Mouse (Mus musculus): Measurements from ENCODE around the gene Hoxb9. TPM values are rescaled to one million over a fixed set of nuclear protein-coding genes. Genes with fewer than 3 reads are reported as not detected.

Hoxb9 gene
- polyA plus RNA-seq, 1 experiment from 2014 or later = 21.5 TPM

DNA sequence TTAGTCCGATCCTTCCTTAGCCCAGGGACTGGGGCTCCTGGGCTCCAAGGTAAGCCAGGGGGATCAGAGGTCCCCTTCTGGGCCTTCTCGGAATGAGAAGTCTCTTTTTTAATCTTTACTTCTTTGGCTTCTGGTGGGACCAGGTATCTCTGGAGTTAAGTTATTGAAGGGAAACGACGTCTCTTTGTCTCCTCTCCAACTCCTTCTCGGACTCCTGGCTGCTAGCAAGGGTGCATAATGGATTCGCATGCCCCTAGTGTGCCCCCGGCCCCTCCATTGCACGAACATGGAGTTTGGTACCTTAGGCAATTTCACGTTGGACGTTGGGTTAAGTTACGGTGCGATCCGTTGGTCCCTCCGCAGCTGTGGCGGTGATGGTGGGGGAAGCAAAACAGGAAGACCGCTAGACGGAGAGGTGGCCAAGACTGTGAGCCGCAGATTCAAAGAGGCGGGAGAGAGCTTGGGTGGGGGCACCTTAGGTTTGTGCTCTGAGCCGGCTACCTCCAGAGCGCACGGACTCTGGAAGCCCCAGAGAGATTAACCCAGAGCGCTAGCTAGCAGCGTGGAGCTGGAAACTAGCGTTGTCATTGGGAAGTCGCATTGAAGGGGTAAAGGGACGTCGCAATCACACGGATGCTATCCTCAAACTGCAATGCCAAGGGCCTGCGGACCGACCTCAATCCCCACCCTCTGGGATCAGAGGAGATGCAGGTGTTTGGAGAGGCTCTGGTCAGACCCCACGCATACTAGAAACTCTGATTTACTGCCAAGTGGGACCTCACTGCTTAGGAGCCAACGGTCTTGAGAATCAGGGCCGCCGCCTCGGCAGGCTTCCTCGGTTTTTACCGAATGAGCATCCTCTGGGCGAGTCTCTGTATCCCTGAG, 15.9 kb upstream of the Hoxb9 start:
- Histone ChIP-seq H3K9me3 (ENCODE audit: low read length) (no peaks in the 10 kb centered on the region), H3K9ac (replicated peaks; ENCODE audit: low read length) (peak overlapping the region; percentile 97), H3K27ac (ENCODE audit: low read length) (peak overlapping the region; percentile 94), H3K4me1 (ENCODE audit: insufficient read depth, low read length) (peaks cover 72% of the 10 kb centered on the region), H3K4me2 (replicated peaks; ENCODE audit: low read depth, low read length) (peak overlapping the region; percentile 66), H3K4me3 (ENCODE audit: low read length) (peak overlapping the region; percentile 81), H3K36me3 (ENCODE audit: insufficient read depth, low read length) (no peaks in the 10 kb centered on the region), H3K27me3 (ENCODE audit: insufficient read depth, low read length) (no peaks in the 10 kb centered on the region)
- WGBS = 9% methylated on average over 39 of the region's 39 CpGs
- no peak for ATAC-seq (ENCODE audit: low FRiP score, low TSS enrichment)

GRCm38 (mm10) chr11:96255996-96256445, 15.2 kb upstream of the Hoxb9 start:
- WGBS = 18% methylated on average over 14 of the region's 14 CpGs
- H3K4me2 ChIP-seq (replicated peaks; ENCODE audit: low read depth, low read length) = peak overlapping the region; percentile 66
- H3K36me3 ChIP-seq (ENCODE audit: insufficient read depth, low read length) = no peaks in the 10 kb centered on the region
- H3K9me3 ChIP-seq (ENCODE audit: low read length) = no peaks in the 10 kb centered on the region
- H3K4me3 ChIP-seq (ENCODE audit: low read length) = peak overlapping the region; percentile 81
- ATAC-seq (ENCODE audit: low FRiP score, low TSS enrichment) = no peak
- peaks cover 73% of the 10 kb centered on the region for H3K4me1 ChIP-seq (ENCODE audit: insufficient read depth, low read length)
- no peaks in the 10 kb centered on the region for H3K27me3 ChIP-seq (ENCODE audit: insufficient read depth, low read length)
- peak overlapping the region; percentile 94 for H3K27ac ChIP-seq (ENCODE audit: low read length)
- H3K9ac ChIP-seq (replicated peaks; ENCODE audit: low read length) = peak overlapping the region; percentile 97

- Histone ChIP-seq H3K4me2 (replicated peaks; ENCODE audit: low read depth, low read length) (peak overlapping the region; percentile 66), H3K9me3 (ENCODE audit: low read length) (no peaks in the 10 kb centered on the region), H3K27ac (ENCODE audit: low read length) (peak overlapping the region; percentile 67)
Observed at GRCm38 (mm10) chr11:96257141-96257540, 14.1 kb upstream of the Hoxb9 start.

DNA sequence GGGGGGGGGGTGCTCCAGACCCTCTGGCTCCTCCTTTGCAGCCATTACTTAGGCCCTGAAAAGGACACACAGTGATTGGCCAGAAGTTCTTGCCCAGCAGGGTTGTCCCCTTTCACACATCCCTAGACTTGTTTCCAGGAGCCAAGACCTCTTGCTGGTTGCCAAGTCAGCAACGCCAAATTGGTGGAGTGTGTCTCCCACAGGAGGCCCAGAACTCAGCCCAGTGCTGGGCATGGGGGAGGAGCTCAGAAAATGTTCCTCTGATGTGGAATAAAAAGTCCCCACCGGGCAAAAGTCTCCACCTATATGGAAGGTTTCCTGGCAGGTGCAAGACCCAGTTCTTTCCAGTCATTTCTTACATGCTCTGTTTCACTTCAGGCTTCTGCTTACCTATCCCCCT, 12.2 kb upstream of the Hoxb9 start:
- Histone ChIP-seq H3K4me1 (ENCODE audit: insufficient read depth, low read length) (peaks cover 96% of the 10 kb centered on the region), H3K36me3 (ENCODE audit: insufficient read depth, low read length) (0 out of 2 replicates have a peak, but pooled peaks cover 5% of the 10 kb centered on the region), H3K9ac (replicated peaks; ENCODE audit: low read length) (0 out of 2 replicates have a peak overlapping the region, but pooled peaks have one; percentile 10), H3K27ac (ENCODE audit: low read length) (peak overlapping the region; percentile 67), H3K27me3 (ENCODE audit: insufficient read depth, low read length) (no peaks in the 10 kb centered on the region), H3K4me3 (ENCODE audit: low read length) (no peak overlapping the region), H3K9me3 (ENCODE audit: low read length) (no peaks in the 10 kb centered on the region), H3K4me2 (replicated peaks; ENCODE audit: low read depth, low read length) (peak overlapping the region; percentile 6; the same call in 1 of the 2 replicates)
- ATAC-seq (ENCODE audit: low FRiP score, low TSS enrichment) = peak; percentile 16; the same call in 1 of the 2 replicates
- 8% methylated on average over 2 of the region's 2 CpGs for WGBS

More at GRCm38 (mm10) chr11:96257141-96257540, 14.1 kb upstream of the Hoxb9 start:
- H3K4me1 ChIP-seq (ENCODE audit: insufficient read depth, low read length) = peaks cover 82% of the 10 kb centered on the region
- H3K27me3 ChIP-seq (ENCODE audit: insufficient read depth, low read length) = no peaks in the 10 kb centered on the region
- 24% methylated on average over 2 of the region's 2 CpGs for WGBS
- H3K4me3 ChIP-seq (ENCODE audit: low read length) = no peak overlapping the region
- ATAC-seq (ENCODE audit: low FRiP score, low TSS enrichment) = no peak
- H3K36me3 ChIP-seq (ENCODE audit: insufficient read depth, low read length) = no peaks in the 10 kb centered on the region
- H3K9ac ChIP-seq (replicated peaks; ENCODE audit: low read length) = peak overlapping the region; percentile 51; the same call in 1 of the 2 replicates

DNA sequence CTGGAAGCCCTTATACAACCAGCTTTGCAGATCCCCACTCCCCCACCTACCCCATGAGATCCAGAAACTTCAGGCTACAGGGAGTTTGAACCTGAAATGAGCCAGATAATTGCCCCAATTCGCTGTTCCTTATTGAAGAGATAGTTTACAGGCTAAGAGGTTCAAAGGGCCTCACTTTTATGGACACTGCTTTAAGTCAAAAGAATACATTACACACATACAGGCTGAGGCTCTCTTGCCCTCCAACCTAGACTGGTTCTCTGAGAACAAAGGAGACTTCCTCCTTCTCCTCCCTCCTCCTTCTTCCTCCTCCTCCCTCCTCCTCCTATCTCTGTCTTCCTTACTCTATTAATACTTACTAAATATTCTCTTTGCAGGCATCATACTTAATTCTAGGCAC, 11.7 kb upstream of the Hoxb9 start:
- no peak for ATAC-seq (ENCODE audit: low FRiP score, low TSS enrichment)
- Histone ChIP-seq H3K4me2 (replicated peaks; ENCODE audit: low read depth, low read length) (peak overlapping the region; percentile 6; the same call in 1 of the 2 replicates), H3K27ac (ENCODE audit: low read length) (peak overlapping the region; percentile 67), H3K27me3 (ENCODE audit: insufficient read depth, low read length) (no peaks in the 10 kb centered on the region), H3K4me3 (ENCODE audit: low read length) (no peak overlapping the region), H3K4me1 (ENCODE audit: insufficient read depth, low read length) (peaks cover 94% of the 10 kb centered on the region), H3K36me3 (ENCODE audit: insufficient read depth, low read length) (0 out of 2 replicates have a peak, but pooled peaks cover 5% of the 10 kb centered on the region), H3K9ac (replicated peaks; ENCODE audit: low read length) (no peak overlapping the region), H3K9me3 (ENCODE audit: low read length) (no peaks in the 10 kb centered on the region)
- 0% methylated on average over 1 of the region's 1 CpGs for WGBS

GRCm38 (mm10) chr11:96260310-96260970, 10.8 kb upstream of the Hoxb9 start:
- Histone ChIP-seq H3K4me2 (replicated peaks; ENCODE audit: low read depth, low read length) (peak overlapping the region; percentile 32), H3K9ac (replicated peaks; ENCODE audit: low read length) (peak overlapping the region; percentile 14), H3K27me3 (ENCODE audit: insufficient read depth, low read length) (no peaks in the 10 kb centered on the region), H3K9me3 (ENCODE audit: low read length) (no peaks in the 10 kb centered on the region), H3K27ac (ENCODE audit: low read length) (peak overlapping the region; percentile 67), H3K36me3 (ENCODE audit: insufficient read depth, low read length) (peaks cover 9% of the 10 kb centered on the region; the same call in 1 of the 2 replicates), H3K4me1 (ENCODE audit: insufficient read depth, low read length) (peaks cover 90% of the 10 kb centered on the region), H3K4me3 (ENCODE audit: low read length) (0 out of 2 replicates have a peak overlapping the region, but pooled peaks have one; percentile 5)
- ATAC-seq (ENCODE audit: low FRiP score, low TSS enrichment) = no peak
- WGBS = 9% methylated on average over 23 of the region's 23 CpGs

GRCm38 (mm10) chr11:96261323-96261890, 9.8 kb upstream of the Hoxb9 start:
- Histone ChIP-seq H3K27me3 (ENCODE audit: insufficient read depth, low read length) (no peaks in the 10 kb centered on the region), H3K36me3 (ENCODE audit: insufficient read depth, low read length) (peaks cover 10% of the 10 kb centered on the region; the same call in 1 of the 2 replicates), H3K4me2 (replicated peaks; ENCODE audit: low read depth, low read length) (0 out of 2 replicates have a peak overlapping the region, but pooled peaks have one; percentile 15), H3K4me3 (ENCODE audit: low read length) (no peak overlapping the region), H3K4me1 (ENCODE audit: insufficient read depth, low read length) (peaks cover 91% of the 10 kb centered on the region), H3K9me3 (ENCODE audit: low read length) (no peaks in the 10 kb centered on the region), H3K27ac (ENCODE audit: low read length) (peak overlapping the region; percentile 67; the same call in 1 of the 2 replicates), H3K9ac (replicated peaks; ENCODE audit: low read length) (no peak overlapping the region)
- WGBS = 6% methylated on average over 24 of the region's 24 CpGs
- peak; percentile 68 for ATAC-seq (ENCODE audit: low FRiP score, low TSS enrichment)

DNA sequence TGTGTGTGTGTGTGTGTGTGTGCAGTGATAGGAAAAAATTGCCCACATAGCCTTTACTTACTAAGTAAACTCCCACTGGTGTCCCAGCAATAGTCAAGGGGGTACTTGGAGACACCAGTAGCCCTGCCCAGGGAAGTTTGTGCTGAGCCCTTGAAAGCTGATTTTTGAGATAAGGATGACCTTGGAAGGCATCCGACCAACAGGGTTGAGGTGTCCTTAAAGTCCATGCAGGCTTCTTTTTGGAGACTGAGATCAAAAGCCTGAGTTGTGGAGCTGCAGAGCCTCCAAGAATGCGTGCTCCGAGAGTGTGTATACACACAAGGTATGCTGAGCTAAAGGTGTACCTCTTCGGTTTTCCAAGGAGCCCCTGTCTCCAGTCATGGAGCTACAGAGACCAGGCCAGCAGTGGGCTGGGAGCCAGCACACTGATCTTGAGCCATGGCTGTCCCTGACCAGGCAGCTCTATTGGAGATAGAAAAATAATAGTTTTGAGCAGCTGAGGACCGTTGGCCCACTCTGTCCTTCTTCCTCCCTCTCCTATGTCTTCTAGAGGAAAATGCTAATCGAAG, 8.9 kb upstream of the Hoxb9 start:
- H3K27me3 ChIP-seq (ENCODE audit: insufficient read depth, low read length) = no peaks in the 10 kb centered on the region
- H3K4me2 ChIP-seq (replicated peaks; ENCODE audit: low read depth, low read length) = no peak overlapping the region
- H3K9me3 ChIP-seq (ENCODE audit: low read length) = no peaks in the 10 kb centered on the region
- H3K27ac ChIP-seq (ENCODE audit: low read length) = no peak overlapping the region
- no peak overlapping the region; the same call in 1 of the 2 replicates for H3K4me3 ChIP-seq (ENCODE audit: low read length)
- no peak for ATAC-seq (ENCODE audit: low FRiP score, low TSS enrichment)
- peaks cover 13% of the 10 kb centered on the region; the same call in 1 of the 2 replicates for H3K36me3 ChIP-seq (ENCODE audit: insufficient read depth, low read length)
- no peak overlapping the region for H3K9ac ChIP-seq (replicated peaks; ENCODE audit: low read length)
- peaks cover 86% of the 10 kb centered on the region for H3K4me1 ChIP-seq (ENCODE audit: insufficient read depth, low read length)
- WGBS = 40% methylated on average over 6 of the region's 6 CpGs

All from kidney, embryonic 16.5 days (tissue).